In the genomic region with DNA sequence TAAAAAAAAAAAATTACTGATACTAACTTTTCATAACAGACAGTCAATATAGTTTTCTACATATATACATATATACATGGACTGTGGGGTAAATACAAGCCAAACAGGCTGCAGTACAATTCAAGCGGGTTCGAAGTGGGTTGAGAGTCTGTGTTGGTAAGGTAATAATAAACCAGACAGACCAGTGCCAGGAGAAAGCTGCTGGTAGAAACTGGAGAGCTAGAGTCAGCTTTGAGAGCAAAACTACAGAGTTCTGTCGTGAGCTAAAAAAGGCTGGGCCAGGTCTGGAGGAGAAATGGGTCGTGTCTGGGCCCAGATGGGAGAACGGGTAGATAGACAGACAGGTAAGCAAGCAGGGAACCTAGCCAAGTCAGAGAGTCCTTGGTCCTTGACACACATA, we compare ENCODE assay signal across 28 mouse cellular contexts.
"Had no signal": no experiment of that assay in that cellular context is flagged by ENCODE, and none has a peak within 500 bp of the region (broad histone marks: within the 10 kb centered on the region; RNA-seq: fewer than 3 reads in every experiment).

No protein-coding gene starts in this region.

- ATAC-seq: forebrain, embryonic 13.5 days; forebrain, embryonic 14.5 days; forebrain, embryonic 15.5 days; forebrain, embryonic 16.5 days; forebrain, postnatal 0 days had no signal

- H3K9ac ChIP-seq: embryonic facial prominence, embryonic 12.5 days; embryonic facial prominence, embryonic 13.5 days; embryonic facial prominence, embryonic 15.5 days; forebrain, embryonic 12.5 days; forebrain, embryonic 13.5 days; forebrain, embryonic 15.5 days; forebrain, postnatal 0 days had no signal

- H3K4me3 ChIP-seq: embryonic facial prominence, embryonic 10.5 days; embryonic facial prominence, embryonic 12.5 days; embryonic facial prominence, embryonic 13.5 days; embryonic facial prominence, embryonic 15.5 days; erythroblast, embryonic 14.5 days; forebrain, embryonic 10.5 days; forebrain, embryonic 12.5 days; forebrain, embryonic 13.5 days; forebrain, embryonic 15.5 days; gastrocnemius, adult 2 months; heart, adult 2 months had no signal

- H3K4me2 ChIP-seq: embryonic facial prominence, embryonic 12.5 days; embryonic facial prominence, embryonic 13.5 days; embryonic facial prominence, embryonic 15.5 days; forebrain, embryonic 12.5 days; forebrain, embryonic 13.5 days; forebrain, embryonic 15.5 days had no signal

- H3K27ac ChIP-seq: embryonic facial prominence, embryonic 10.5 days; embryonic facial prominence, embryonic 12.5 days; embryonic facial prominence, embryonic 13.5 days; embryonic facial prominence, embryonic 15.5 days; forebrain, embryonic 10.5 days; forebrain, embryonic 12.5 days; forebrain, embryonic 13.5 days; forebrain, embryonic 15.5 days; gastrocnemius, adult 2 months; heart, adult 2 months had no signal

- DNase-seq: cerebellum, adult 2 months; cerebellum, adult 8-10 months; cerebellum, adult 9-10 months; cerebellum, adult 9-11 months; cerebellum, postnatal 10 days; cerebellum, postnatal 14 days; cerebellum, postnatal 25 days; embryo, embryonic 11 days; forebrain, postnatal 0 days; gastrocnemius, adult 2 months; gastrocnemius, postnatal 10 days; gastrocnemius, postnatal 14 days; gastrocnemius, postnatal 25 days; gastrocnemius, postnatal 36 days; heart, adult 11 months; heart, adult 18-20 months; heart, adult 2 months had no signal

- H3K4me1 ChIP-seq: embryonic facial prominence, embryonic 10.5 days; embryonic facial prominence, embryonic 12.5 days; embryonic facial prominence, embryonic 13.5 days; embryonic facial prominence, embryonic 15.5 days; forebrain, embryonic 10.5 days; forebrain, embryonic 12.5 days; forebrain, embryonic 13.5 days; forebrain, embryonic 15.5 days had no signal

- H3K9me3 ChIP-seq: embryonic facial prominence, embryonic 10.5 days; embryonic facial prominence, embryonic 12.5 days; embryonic facial prominence, embryonic 13.5 days; embryonic facial prominence, embryonic 15.5 days; forebrain, embryonic 10.5 days; forebrain, embryonic 12.5 days; forebrain, embryonic 13.5 days; forebrain, embryonic 15.5 days had no signal

- H3K27me3 ChIP-seq: embryonic facial prominence, embryonic 12.5 days; embryonic facial prominence, embryonic 13.5 days; embryonic facial prominence, embryonic 15.5 days; forebrain, embryonic 13.5 days; forebrain, embryonic 15.5 days had no signal

- H3K36me3 ChIP-seq: embryonic facial prominence, embryonic 10.5 days; embryonic facial prominence, embryonic 12.5 days; embryonic facial prominence, embryonic 13.5 days; embryonic facial prominence, embryonic 15.5 days; forebrain, embryonic 10.5 days; forebrain, embryonic 12.5 days; forebrain, embryonic 15.5 days had no signal
